Mouse (Mus musculus) G1E (cell line): Measurements from ENCODE around the gene Podn.

Experiments
- CTCF ChIP-seq: IDR thresholded peaks from 2 replicates; pipeline ENCODE4 v1.5.1; 2012; ENCODE audit warnings: low read depth, low read length, inconsistent platforms, mixed read lengths
- GATA1 ChIP-seq: IDR thresholded peaks from 2 replicates; pipeline ENCODE4 v1.6.1; 2012; ENCODE audit warnings: borderline replicate concordance, low read length, inconsistent platforms, mixed read lengths
- TAL1 ChIP-seq: conservative IDR thresholded peaks from 2 replicates; pipeline ENCODE4 v1.6.1; 2012; ENCODE audit warnings: low read depth, low read length, inconsistent platforms, mixed read lengths

DNA sequence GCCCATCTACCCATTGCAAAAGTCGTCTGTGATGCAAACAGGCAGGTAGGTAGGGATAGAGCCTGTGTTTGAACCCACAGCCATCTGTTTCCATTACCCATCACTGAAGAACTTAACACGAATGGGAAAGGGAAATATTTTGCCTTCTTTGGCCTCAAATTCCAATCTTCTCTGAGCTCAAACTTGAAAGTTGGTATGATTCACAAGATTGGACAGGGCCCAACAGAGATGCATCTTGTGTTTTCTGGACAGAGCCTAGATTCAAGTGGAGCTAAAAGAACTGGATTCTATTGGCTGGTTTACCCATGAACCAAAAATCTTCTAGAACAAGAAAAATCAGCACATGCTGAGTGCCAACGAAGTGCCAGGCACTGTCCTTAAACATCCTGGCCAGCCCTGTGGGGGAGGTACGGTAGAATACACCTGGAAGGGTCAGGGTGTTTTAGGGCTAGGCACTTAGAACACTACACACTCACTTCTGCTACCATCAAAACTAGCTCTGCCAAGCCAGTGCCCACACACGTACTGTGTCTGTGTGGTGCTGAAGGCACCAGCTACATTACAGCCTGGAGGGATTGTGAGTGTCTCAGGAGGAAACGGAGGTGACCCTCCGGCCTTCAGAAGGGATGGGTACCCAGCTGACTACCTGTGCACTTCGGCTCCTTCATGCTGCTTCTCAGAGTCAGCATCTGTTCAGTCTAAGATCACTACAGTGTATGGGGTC, 63.0 kb downstream of the Podn start:
- TF ChIP-seq CTCF = no peak
- no peak for TF ChIP-seq TAL1
- TF ChIP-seq GATA1 = no peak
